Mouse (Mus musculus) cortical plate, adult 2 months (tissue): ENCODE data around the gene Vmn1r196.

Experiments
- CTCF ChIP-seq: fragments of 200-500 bp; IDR thresholded peaks from 2 replicates; pipeline ENCODE4 v1.5.1; 2011; ENCODE audit warnings: mild to moderate bottlenecking, control low read depth, low read length; ENCODE audit not compliant: insufficient read depth; ENCODE audit errors: extremely low read depth
- POLR2A ChIP-seq: fragments of 200-500 bp; IDR thresholded peaks from 2 replicates; pipeline ENCODE4 v1.6.1; 2011; ENCODE audit warnings: mild to moderate bottlenecking, low read length, control low read depth; ENCODE audit not compliant: insufficient read depth; ENCODE audit errors: extremely low read depth

DNA sequence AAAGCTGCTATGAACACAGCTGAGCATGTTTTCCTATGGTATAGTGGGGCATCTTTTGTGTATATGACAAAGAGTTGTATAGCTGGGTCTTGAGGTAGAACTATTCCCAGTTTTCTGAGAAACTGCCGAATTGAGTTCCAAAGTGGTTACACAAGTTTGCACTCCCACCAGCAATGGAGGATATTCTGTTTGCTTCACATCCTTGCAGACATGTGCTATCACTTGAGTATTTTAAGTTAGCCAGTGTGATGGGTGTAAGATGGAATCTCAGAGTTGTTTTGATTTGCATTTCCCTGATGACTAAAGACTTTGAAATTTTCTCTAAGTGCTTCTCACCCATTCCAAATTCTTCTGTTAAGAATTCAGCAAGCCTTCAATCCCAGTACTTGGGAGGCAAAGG, 45.8 kb downstream of the Vmn1r196 start:
- TF ChIP-seq CTCF (no peak), POLR2A (no peak)
